Mouse (Mus musculus): ENCODE results near the gene Ddr2. TPM values are rescaled to one million over a fixed set of nuclear protein-coding genes. Genes with fewer than 3 reads are reported as not detected.
"Not testable (repeated sequence)": the region's sequence is repeated elsewhere in the genome, so short reads cannot be mapped to it uniquely, and the experiment has no call there.

The Ddr2 gene
- polyA plus RNA-seq, 2 experiments from 2014 or later: 0.08 TPM; not detected in 1

DNA sequence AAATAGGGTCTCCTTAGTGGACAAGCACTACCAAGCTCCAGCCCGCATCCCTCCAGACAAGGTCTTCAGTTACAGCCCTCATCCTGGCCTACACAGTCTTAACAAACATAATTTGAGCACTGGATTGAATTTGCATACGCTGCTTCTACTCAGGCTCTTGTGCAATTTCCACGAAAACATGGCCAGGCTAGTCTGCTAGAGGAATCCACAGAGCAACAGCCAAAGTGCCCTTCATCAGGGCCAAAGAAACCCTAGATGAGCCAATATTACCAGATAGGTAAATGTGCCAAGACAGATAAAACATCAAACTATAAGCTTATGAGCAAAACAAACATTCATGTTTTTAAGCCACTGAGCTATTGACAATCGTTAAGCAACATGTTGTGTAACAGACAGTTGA lies 75.6 kb downstream of the Ddr2 start:
- ATAC-seq: no peak

GRCm38 (mm10) chr1:170031656-170032055 lies 78.9 kb downstream of the Ddr2 start:
- no peak for ATAC-seq

DNA sequence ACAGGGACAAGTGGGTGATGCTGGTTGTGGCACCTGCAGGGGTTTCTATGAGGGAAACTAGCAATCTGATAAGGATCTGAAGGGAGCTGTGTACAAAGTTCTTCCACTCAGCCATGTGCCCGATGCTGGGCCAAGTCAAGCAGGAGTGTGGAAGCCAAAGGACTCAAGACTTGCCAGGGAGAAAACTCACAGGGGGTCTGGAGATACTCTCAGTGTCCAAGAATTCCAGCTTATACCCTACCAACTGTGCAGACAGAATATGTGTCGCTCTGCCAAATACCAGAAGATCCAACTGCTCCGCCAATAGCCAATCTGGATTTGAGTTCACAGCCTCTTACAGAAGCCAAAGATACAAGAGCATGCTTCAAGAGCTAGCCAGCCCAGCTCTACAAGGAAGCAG lies 95.8 kb downstream of the Ddr2 start:
- no peak for ATAC-seq

DNA sequence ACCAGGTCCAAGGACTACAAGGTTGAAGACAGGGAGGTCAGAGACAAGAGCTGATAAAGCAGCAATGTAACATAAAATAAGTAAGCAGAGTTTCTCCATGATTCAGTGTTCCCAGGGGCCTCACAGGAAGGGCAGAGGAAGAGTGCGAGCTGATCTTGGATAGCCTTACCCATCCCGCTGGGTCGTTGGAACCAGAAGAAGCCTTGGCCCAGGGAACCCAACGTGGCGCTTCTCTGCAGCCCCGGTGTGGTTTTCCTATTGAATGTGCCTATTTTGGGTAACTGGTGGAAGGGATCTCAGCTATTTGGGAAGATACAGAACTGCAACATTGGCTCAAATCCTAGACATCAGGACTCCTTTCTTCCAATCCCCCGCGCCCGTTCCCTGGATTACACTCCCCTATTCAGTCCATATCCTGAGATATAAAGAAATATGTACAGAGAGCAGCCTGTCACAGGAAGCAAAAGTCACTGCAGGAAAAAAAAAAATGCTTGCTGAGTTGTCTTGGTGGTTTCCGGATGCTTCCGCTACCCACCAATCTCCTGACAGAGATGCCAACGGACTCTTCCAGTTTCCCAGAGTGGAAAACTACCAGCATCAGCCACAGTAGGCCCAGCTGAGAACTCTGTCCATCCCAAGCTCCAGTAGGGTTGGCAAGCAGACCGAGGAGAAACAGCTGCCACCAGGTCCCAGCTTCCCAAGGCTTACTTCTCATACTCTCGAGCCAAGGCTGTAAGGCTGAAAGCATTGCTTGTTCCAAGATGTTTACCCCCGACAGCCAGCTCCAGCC lies 99.7 kb downstream of the Ddr2 start:
- no peak for ATAC-seq

- no peak for ATAC-seq
Measured at GRCm38 (mm10) chr1:170009296-170009695, 101.3 kb downstream of the Ddr2 start.

GRCm38 (mm10) chr1:170008432-170009220 lies 101.9 kb downstream of the Ddr2 start:
- ATAC-seq: no peak

GRCm38 (mm10) chr1:170006516-170006915 lies 104.0 kb downstream of the Ddr2 start:
- ATAC-seq: no peak

DNA sequence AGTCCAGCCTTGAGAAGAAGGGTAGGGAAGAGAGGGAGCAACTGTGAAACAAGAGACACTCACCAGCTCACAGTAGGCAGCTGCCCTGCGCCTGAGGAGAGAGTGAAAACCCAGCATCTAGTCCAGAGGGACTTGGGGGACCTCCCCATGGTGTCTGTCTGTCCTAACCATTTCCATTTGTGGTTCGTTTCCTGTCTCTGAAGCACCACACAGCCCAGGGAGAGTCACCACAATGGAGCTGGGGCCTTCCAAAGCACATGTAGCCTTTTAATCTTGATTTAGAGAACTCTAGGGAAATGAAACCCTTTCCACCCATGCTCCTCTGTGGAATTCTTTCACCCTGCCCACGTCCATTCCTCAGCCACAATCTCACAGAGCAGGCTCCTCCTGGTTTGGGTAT lies 105.3 kb downstream of the Ddr2 start:
- no peak for ATAC-seq

DNA sequence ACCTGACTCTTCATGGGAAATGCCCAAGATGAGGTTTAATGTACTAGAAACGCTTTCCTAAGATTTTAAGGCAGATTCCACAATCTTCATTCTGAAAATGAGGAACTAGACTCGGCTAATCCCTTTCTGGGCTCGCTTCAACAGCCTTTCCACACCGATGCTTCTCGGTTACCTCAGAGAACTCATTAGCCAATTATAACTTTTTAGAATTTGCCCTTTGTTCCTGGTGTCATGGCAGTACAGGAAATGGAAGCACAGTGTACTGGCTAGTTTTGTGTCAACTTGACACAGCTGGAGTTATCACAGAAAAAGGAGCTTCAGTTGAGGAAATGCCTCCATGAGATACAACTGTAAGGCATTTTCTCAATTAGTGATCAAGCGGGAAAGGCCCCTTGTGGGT lies 116.7 kb downstream of the Ddr2 start:
- ATAC-seq: not testable (repeated sequence)

GRCm38 (mm10) chr1:169986166-169986565 lies 124.4 kb downstream of the Ddr2 start:
- ATAC-seq: no peak

GRCm38 (mm10) chr1:169977621-169978020 lies 132.9 kb downstream of the Ddr2 start:
- no peak for ATAC-seq

DNA sequence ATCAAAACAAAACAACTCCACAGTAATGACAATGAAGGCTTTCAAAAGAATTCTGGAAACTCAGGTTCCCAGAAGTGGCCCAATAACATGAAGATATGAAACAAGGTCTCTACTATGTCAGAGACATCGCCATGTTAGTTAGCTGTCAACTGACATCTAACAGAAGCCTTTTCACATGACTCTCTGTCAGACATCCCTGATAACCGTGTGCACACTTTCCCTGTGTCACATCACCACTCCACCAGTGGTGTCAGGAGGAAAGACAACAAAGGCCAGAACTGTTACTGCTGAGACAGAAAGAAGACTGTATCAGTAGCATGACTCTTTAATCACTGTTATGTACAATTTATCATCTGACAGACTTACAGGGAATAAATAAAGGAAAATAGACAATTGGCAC lies 138.6 kb downstream of the Ddr2 start:
- no peak for ATAC-seq

GRCm38 (mm10) chr1:169970936-169971335 lies 139.6 kb downstream of the Ddr2 start:
- no peak for ATAC-seq

- ATAC-seq: peak; percentile 4
Measured at GRCm38 (mm10) chr1:169969516-169969886, 141.1 kb downstream of the Ddr2 start.

- peak; percentile 99 for ATAC-seq
Measured at GRCm38 (mm10) chr1:169968792-169969515, 141.6 kb downstream of the Ddr2 start, which contains the start of gene Hsd17b7. TSS of gene Hsd17b7 (minus strand) at chr1:169969241.

DNA sequence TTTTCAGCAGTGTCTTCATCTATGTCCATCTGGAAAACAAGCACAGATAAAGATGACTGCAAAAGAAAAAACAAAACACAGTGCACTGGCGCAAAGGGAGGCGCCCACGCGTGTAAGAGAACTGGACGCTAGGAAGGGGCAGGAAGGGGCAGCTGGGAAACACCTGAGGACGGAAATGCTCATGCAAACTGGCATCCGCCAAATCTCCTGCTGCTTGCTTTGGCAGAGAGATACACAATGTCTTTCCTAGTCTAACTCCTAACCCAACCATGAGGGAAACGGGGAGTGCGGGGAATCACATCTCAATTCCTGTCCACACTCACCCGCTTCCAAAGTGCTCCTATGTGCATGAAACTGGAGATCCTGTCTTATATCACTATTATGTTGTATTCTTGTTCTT lies 157.5 kb downstream of the Ddr2 start:
- no peak for ATAC-seq

- no peak for ATAC-seq
Measured at GRCm38 (mm10) chr1:169952636-169953035, 157.9 kb downstream of the Ddr2 start.

DNA sequence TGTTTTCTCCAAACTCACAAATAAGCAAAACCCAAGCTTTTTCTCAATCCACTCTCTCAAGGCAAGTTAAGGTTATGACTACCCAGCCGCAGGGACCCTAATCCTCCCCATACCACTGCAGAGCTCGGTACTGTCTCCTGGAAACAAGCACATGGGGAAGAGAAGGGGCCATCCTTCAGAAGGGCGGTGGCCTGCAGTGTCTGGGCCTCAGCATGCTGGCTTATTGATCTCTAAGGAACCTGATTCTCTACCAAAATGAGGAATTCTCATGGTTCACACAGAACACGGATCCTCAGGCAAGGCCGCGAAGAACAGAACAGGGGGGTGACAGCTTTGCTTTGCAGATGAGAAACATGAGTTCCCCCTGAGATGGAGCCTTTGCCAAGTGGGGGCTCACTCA lies 159.0 kb downstream of the Ddr2 start:
- no peak for ATAC-seq

DNA sequence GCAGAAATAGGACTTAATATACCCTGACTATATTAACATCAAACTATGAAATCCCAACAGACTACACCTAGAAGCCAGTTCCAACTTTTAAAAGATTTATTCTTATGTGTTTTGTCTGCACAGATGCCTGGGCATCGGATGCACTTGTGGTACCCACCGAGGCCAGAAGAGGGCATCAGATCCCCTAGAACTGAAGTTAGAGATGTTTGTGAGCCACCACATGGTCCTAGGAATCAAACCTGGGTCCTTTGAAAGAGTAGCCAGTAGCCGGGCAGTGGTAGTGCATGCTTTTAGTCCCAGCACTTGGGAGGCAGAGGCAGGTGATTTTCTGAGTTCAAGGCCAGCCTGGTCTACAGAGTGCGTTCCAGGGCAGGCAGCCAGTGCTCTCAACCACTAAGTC lies 159.9 kb downstream of the Ddr2 start:
- ATAC-seq: no peak

- ATAC-seq: no peak
Measured at GRCm38 (mm10) chr1:169949981-169950380, 160.6 kb downstream of the Ddr2 start.

DNA sequence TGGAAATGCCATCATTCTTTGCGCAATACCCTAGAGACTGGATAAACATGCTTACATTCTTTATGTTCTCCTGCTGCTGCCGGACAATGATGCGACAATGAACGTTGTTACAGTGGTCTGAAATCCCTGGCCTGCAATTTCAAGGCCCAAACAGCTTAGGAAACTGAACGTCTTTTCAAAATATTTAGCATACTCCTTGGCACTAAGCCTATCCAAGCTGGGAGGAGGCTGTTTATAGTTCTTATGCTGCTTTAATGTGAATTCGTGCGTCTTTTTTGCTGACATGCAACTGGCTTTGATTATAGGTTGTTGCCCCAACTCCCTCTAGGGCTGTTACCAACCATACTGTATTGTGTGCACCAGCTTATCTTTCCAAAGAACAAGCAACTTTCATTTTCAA lies 161.7 kb downstream of the Ddr2 start:
- no peak for ATAC-seq

- ATAC-seq: no peak
Measured at GRCm38 (mm10) chr1:169948280-169948679, 162.3 kb downstream of the Ddr2 start.

GRCm38 (mm10) chr1:169947654-169948053 lies 162.9 kb downstream of the Ddr2 start:
- no peak for ATAC-seq
